Mouse (Mus musculus) heart, postnatal 0 days (tissue): ENCODE results near the gene Gm45213.

ENCODE experiments used
- CTCF ChIP-seq: IDR thresholded peaks from 2 replicates; pipeline ENCODE4 v1.5.1; 2016; ENCODE audit warnings: antibody characterized with exemption, control low read depth, low read depth
- EP300 ChIP-seq: IDR thresholded peaks from 2 replicates; pipeline ENCODE4 v1.6.1; 2016; ENCODE audit warnings: antibody characterized with exemption, low read depth

DNA sequence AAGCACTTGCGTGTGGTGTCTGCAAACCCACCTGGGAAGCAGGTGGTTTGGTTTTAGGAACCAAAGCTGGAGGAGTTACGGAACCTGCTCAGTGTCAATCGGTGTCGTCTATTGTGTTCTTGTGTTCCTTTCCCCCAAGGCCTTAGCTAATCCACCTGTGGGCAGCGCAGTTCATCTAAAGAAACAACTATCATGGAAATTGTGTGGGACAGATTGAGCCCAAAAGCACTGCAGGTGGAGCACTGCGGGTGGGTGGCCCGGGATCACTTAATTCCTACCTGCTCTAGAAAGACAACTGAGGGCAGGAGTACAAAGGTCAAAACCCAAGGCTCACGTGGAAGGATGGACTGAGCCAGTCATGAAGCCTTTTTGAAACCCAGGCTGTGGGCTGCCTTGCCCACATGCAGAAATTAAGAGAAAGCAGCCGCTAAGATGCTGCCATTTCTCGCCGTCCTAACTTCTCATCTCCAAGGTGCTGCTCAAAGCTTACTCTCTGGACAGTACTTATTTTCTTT is 47.3 kb downstream of the Gm45213 start:
- TF ChIP-seq EP300 (no peak), CTCF (no peak)
